Mouse (Mus musculus) C2C12 (cell line): ENCODE results near the gene Ildr1. TPM values are rescaled to one million over a fixed set of nuclear protein-coding genes. Genes with fewer than 3 reads are reported as not detected.

Source experiments
- H3K27me3 ChIP-seq: one replicate; pipeline ENCODE4 v1.6.1; 2011; ENCODE audit not compliant: control insufficient read depth, insufficient read depth, insufficient read length
- H3K36me3 ChIP-seq: one replicate; pipeline ENCODE4 v1.6.1; 2011; ENCODE audit not compliant: control insufficient read depth, insufficient read depth
- H3K4me3 ChIP-seq: one replicate; pipeline ENCODE4 v1.5.1; 2011; ENCODE audit warnings: mild to moderate bottlenecking, control low read depth; ENCODE audit not compliant: poor library complexity, insufficient read depth, severe bottlenecking
- H3K79me2 ChIP-seq: one replicate; pipeline ENCODE4 v1.6.1; 2011; ENCODE audit not compliant: control insufficient read depth, insufficient read depth
- H3K79me3 ChIP-seq: one replicate; pipeline ENCODE4 v1.6.1; 2011; ENCODE audit warnings: low read depth, control low read depth
- H3ac ChIP-seq: one replicate; pipeline ENCODE3; 2011; ENCODE audit warnings: low read depth; ENCODE audit not compliant: control insufficient read depth, insufficient read length
- CEBPB ChIP-seq: IDR thresholded peaks from one replicate; pipeline ENCODE4 v1.6.1; 2011; ENCODE audit warnings: low read depth, mild to moderate bottlenecking, control low read depth, moderate library complexity
- CTCF ChIP-seq: IDR thresholded peaks from one replicate; pipeline ENCODE4 v1.5.1; 2011; ENCODE audit not compliant: control insufficient read depth, insufficient read depth, insufficient read length
- FOSL1 ChIP-seq: IDR thresholded peaks from one replicate; pipeline ENCODE4 v1.8.0; 2011; ENCODE audit warnings: mild to moderate bottlenecking, low read length; ENCODE audit not compliant: poor library complexity, insufficient read depth, severe bottlenecking
- MAX ChIP-seq: IDR thresholded peaks from one replicate; pipeline ENCODE4 v1.6.1; 2011; ENCODE audit warnings: mild to moderate bottlenecking, control low read depth
- MYOD1 ChIP-seq: IDR thresholded peaks from one replicate; pipeline ENCODE4 v1.6.1; 2011; ENCODE audit warnings: low read depth; ENCODE audit not compliant: control insufficient read depth, insufficient read length
- MYOG ChIP-seq: IDR thresholded peaks from one replicate; pipeline ENCODE4 v1.6.1; 2011; ENCODE audit not compliant: control insufficient read depth, insufficient read length; ENCODE audit errors: extremely low read depth
- USF1 ChIP-seq: IDR thresholded peaks from one replicate; pipeline ENCODE4 v1.6.1; 2011; ENCODE audit warnings: low read depth, mild to moderate bottlenecking, control low read depth, moderate library complexity
- polyA plus RNA-seq: library from polyadenylated mRNA; unstranded; fragments of >200 nt; fragmentation: generic; extraction: Trizol; gene quantifications from one replicate; pipeline ENCODE4 v1.2.1, GENCODE M21; 2012; ENCODE audit warnings: missing spikeins

Ildr1 gene
- polyA plus RNA-seq, 1 experiment = not detected

DNA sequence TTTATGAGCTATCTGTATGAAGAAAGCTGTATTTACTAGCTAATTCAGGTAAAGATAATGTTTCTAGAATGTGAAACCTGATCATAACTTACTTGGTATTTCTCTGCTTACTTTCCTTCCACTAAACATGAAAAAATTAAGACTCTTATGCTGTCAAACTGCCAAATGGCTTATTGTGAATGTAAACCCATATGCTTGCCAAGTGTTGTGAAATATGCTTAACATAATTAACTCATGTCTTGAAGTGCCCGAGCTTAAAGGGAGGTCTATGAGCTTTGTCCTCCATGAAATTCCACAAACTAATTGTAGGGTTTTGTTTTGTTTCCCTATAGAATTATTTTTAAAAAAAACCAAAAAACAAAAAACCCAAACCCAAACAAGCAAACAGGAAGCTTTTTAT is 40.0 kb downstream of the Ildr1 start:
- no peak overlapping the region for H3K4me3 ChIP-seq
- TF ChIP-seq MYOG = no peak
- TF ChIP-seq FOSL1 = no peak
- no peak for TF ChIP-seq MYOD1
- no peak for TF ChIP-seq CTCF
- no peak for TF ChIP-seq CEBPB

DNA sequence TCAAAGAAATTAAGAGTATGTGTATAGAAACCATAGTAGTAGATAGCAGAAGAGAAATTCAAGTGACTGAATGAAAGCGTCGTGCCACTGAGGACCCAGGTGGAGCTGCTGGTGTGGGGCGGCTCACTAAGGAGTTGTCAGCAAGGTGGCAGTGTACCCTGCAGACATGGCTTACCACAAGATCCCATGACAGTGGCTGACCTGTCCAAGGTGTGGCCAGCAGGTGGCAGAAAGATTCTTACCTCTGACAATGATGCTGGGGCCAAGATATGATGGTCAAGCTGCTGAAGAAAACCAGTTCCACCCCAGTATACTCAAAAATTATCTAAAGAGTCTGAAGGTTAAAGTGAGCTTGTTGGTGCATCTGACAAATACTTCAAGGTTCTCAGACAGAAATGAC is 41.6 kb downstream of the Ildr1 start:
- Histone ChIP-seq H3K36me3 (no peaks in the 10 kb centered on the region), H3K79me2 (no peaks in the 10 kb centered on the region), H3K4me3 (no peak overlapping the region), H3K27me3 (no peaks in the 10 kb centered on the region), H3ac (no peak overlapping the region), H3K79me3 (no peaks in the 10 kb centered on the region)
- TF ChIP-seq FOSL1 (no peak), MYOD1 (no peak), MAX (no peak)

More for the DNA sequence above, 40.0 kb downstream of the Ildr1 start:
- H3K79me2 ChIP-seq = no peaks in the 10 kb centered on the region
- no peak overlapping the region for H3ac ChIP-seq
- H3K79me3 ChIP-seq = no peaks in the 10 kb centered on the region
- no peaks in the 10 kb centered on the region for H3K36me3 ChIP-seq
- no peaks in the 10 kb centered on the region for H3K27me3 ChIP-seq

DNA sequence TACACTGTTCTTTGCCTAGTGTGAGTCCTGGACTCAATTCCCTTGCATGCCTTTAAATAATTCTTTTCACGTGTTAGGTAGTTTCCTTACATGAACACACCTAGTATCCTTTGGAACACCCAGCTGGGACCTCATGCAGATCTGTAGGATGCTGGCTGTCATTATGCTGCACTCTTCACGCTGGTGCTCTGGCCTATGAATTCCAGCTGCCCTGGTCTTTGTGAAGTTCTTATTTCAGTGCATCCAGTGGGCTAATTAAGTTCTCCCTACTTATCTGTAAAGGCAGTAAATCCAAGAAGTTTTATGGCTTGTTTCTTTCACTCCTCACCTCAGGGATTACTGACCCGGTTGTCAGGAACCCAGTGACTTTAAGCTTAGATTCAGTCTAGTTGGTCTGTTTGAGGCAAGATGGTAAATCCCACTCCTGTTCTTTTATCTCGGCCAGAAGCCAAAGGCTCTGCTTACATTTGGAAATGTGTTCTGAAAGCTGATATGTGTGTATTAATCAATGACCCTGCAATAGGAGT is 45.7 kb downstream of the Ildr1 start:
- Histone ChIP-seq H3K27me3 (no peaks in the 10 kb centered on the region), H3K79me3 (no peaks in the 10 kb centered on the region), H3K36me3 (no peaks in the 10 kb centered on the region), H3K79me2 (no peaks in the 10 kb centered on the region), H3ac (no peak overlapping the region), H3K4me3 (no peak overlapping the region)
- TF ChIP-seq MYOD1 (no peak), MYOG (no peak), CEBPB (no peak)

DNA sequence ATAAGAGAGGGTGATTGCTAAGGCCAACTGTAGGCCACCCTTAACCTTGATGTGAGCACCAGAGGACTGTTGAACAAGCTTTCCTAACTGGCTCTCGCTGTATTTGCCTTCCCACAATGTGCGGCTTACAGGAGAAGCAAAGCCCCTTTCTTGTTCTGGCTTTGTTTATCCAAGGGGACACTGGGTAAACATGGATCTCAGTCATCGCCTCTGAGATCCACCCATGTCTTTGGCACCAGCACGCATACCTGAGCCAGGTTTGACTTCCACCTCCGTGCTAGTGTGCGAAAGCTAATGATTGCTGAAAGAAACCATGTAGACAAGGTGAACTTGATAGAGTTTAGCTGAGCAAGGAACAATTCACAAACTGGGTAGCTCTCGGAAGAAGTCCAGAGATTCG is 49.8 kb downstream of the Ildr1 start:
- TF ChIP-seq FOSL1 (no peak), USF1 (no peak), MAX (no peak), MYOD1 (no peak), CTCF (no peak), MYOG (no peak), CEBPB (no peak)
- Histone ChIP-seq H3K36me3 (no peaks in the 10 kb centered on the region), H3K4me3 (no peak overlapping the region), H3K79me3 (no peaks in the 10 kb centered on the region), H3K79me2 (no peaks in the 10 kb centered on the region), H3K27me3 (no peaks in the 10 kb centered on the region), H3ac (no peak overlapping the region)

DNA sequence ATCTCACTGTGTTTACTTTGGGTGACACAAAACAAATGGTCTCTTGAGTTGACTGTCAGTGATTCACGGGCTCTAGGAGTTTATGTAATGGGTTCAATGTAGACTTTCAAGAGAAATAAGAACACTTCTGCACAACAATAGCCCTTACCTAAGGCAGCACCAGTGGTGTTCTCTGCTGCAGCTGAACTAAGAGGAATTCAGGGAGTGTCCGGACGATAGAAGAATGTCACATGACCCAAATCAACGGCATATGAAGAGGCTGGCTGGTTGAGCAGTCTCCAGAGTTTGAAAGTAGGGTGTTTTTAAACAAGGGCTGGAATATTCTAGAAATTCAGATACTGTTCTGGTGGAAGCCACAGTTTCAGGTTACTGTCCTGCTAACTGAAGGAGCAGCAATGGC is 53.3 kb downstream of the Ildr1 start:
- Histone ChIP-seq H3K27me3 (no peaks in the 10 kb centered on the region), H3K79me3 (no peaks in the 10 kb centered on the region), H3K4me3 (no peak overlapping the region), H3K79me2 (no peaks in the 10 kb centered on the region), H3ac (no peak overlapping the region), H3K36me3 (no peaks in the 10 kb centered on the region)
- TF ChIP-seq FOSL1 = no peak
- no peak for TF ChIP-seq CEBPB
- TF ChIP-seq MYOD1 = no peak
- TF ChIP-seq MAX = no peak

DNA sequence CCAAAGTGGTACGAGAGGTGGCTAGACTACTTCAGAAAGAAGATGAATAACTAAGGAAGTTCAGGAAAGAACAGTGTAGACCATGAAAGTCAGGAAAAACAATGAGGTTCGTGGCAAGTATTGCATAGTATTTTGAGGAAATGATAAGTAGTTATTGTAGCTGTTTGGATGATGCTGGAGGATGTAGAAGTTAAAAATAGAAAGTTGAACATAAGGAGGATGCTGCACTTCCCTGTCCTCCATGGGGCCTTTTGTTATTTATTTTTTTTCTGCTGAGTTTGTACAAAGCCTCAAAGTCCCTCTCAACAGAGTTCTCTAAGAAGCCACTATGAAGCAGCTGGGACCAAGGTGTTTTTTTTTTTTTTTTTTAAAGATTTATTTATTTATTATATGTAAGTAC is 54.0 kb downstream of the Ildr1 start:
- Histone ChIP-seq H3K27me3 (no peaks in the 10 kb centered on the region), H3K4me3 (no peak overlapping the region), H3K79me3 (no peaks in the 10 kb centered on the region), H3ac (no peak overlapping the region), H3K79me2 (no peaks in the 10 kb centered on the region), H3K36me3 (no peaks in the 10 kb centered on the region)
- TF ChIP-seq CTCF = no peak

DNA sequence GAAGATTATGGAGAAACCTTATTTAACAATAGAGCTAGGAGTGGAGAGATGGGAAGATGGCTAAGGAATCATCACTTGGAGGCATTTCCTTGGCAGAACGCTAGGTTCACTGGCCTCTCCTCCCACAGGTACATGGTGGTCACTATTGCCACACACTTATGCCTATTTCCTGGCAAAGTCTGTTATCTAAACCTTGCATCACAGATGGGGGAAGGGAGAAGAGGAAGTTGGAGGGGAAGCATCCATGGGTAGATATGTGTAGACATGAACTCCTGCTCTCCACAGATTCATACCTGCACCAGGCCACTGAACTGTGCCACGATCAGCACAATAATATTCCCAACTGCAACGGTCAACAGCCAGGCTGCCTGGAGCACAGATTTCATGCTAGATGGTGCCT is 58.2 kb downstream of the Ildr1 start:
- Histone ChIP-seq H3K36me3 (no peaks in the 10 kb centered on the region), H3K79me2 (no peaks in the 10 kb centered on the region), H3K4me3 (no peak overlapping the region), H3ac (no peak overlapping the region), H3K79me3 (no peaks in the 10 kb centered on the region), H3K27me3 (no peaks in the 10 kb centered on the region)
- TF ChIP-seq CTCF = no peak
- TF ChIP-seq MYOG = no peak
- no peak for TF ChIP-seq FOSL1
